Mouse (Mus musculus) spleen, adult 2 months (tissue): ENCODE results near the gene Smap1. TPM values are rescaled to one million over a fixed set of nuclear protein-coding genes. Genes with fewer than 3 reads are reported as not detected.
"Not testable (repeated sequence)": the region's sequence is repeated elsewhere in the genome, so short reads cannot be mapped to it uniquely, and the experiment has no call there.

ENCODE experiments used
- DNase-seq, 2 experiments: peaks; one replicate each; pipeline versions ENCODE4 v3.0.0 to v3.0.0-alpha.2; 2012 to 2021; ENCODE audit warnings: low spot score in 2 of 2, low read depth in 1 of 2
- H3K27ac ChIP-seq: fragments of 200-500 bp; 2 replicates; pipeline ENCODE4 v1.5.1; 2012; ENCODE audit warnings: low read length, inconsistent platforms; ENCODE audit not compliant: insufficient read depth
- H3K27me3 ChIP-seq: fragments of 200-500 bp; 2 replicates; pipeline ENCODE4 v1.6.1; 2012; ENCODE audit warnings: mild to moderate bottlenecking, moderate library complexity, low read length, inconsistent platforms; ENCODE audit not compliant: control insufficient read depth, insufficient read depth
- H3K36me3 ChIP-seq: fragments of 200-500 bp; 2 replicates; pipeline ENCODE4 v1.6.1; 2012; ENCODE audit warnings: mild to moderate bottlenecking, low read length, inconsistent platforms; ENCODE audit not compliant: control insufficient read depth, insufficient read depth
- H3K4me1 ChIP-seq: fragments of 200-500 bp; 2 replicates; pipeline ENCODE4 v1.6.1; 2011; ENCODE audit warnings: inconsistent platforms; ENCODE audit not compliant: control insufficient read depth, insufficient read depth, insufficient read length
- H3K4me3 ChIP-seq: fragments of 200-500 bp; 2 replicates; pipeline ENCODE4 v1.5.1; 2011; ENCODE audit warnings: mild to moderate bottlenecking, inconsistent platforms; ENCODE audit not compliant: insufficient read depth, insufficient read length; ENCODE audit errors: extremely low read depth
- CTCF ChIP-seq: fragments of 200-500 bp; IDR thresholded peaks from 2 replicates; pipeline ENCODE4 v1.5.1; 2011; ENCODE audit warnings: mild to moderate bottlenecking, inconsistent platforms; ENCODE audit not compliant: insufficient read depth, insufficient read length, insufficient replicate concordance; ENCODE audit errors: extremely low read depth
- POLR2A ChIP-seq: fragments of 200-500 bp; IDR thresholded peaks from 2 replicates; pipeline ENCODE4 v1.6.1; 2011; ENCODE audit warnings: low read depth, low read length, inconsistent platforms
- WGBS: fragments of 180-500 bp; shearing (Covaris S2); methylation state at CpG from one replicate; pipeline ENCODE4 v1.1.7; 2018; 5-methylcytosine and 5-hydroxymethylcytosine counted together
- polyA plus RNA-seq: library from polyadenylated mRNA; depleted of rRNA; stranded (reverse); fragments of >200 nt; gene quantifications from 2 replicates; pipeline ENCODE4 v1.2.3, GENCODE M21; 2012; rRNA removed

Smap1 gene
- 23.0 and 24.3 TPM in 2 replicates for polyA plus RNA-seq

DNA sequence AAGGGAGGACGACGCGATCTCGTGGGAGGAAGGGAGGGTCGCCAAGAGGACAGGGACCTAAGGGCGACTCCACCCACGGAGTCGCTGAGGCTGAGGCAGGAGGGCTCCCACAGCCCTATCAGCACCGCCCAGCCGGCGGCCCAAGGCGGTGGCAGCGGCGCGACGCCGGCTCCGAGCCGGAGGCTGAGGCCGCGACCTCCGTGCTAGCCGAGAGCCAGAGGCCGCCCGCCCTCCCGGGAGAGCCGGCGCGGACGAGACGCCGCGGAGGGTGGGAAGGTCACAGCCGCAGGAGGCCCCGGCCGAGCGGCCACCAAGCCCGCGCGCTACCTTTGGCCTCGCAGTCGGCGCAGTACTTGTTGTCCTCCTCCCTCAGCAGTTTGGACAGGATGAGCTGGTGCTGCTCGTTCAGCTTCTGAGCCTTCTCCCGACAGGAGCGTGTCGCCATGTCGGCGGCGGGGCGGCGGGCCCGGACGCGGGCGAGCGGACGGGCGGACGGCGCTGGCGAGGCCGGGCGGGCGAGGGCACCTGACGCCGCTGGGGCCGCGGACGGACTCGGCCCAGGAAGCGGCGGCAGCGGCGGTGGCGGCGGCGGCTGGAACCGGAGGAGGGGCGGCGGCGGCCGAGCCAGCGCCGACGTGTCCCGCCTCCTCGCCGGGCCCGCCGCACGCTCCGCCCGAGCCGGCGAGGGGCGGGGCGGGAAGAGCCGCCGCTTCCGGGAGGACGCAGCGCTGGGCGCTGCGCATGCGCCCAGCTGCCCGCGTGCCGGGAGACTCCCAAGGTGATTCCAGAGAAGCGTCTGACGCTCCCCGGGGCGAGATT lies at the start of gene Smap1:
Gene Smap1, minus strand, starts transcription at position 607 of the 819 bp plus-strand sequence.
- peak within 1 kb of the TSS; percentile 84 for H3K4me3 ChIP-seq
- TF ChIP-seq POLR2A (peak; percentile 31), CTCF (no peak)
- 3% methylated on average over 111 of the region's 113 CpGs for WGBS
- DNase-seq, result peak; percentile 58 to 70
- H3K27me3 ChIP-seq, result no peaks in the 10 kb centered on the region
- peak within 1 kb of the TSS; percentile 86 for H3K27ac ChIP-seq
- H3K36me3 ChIP-seq, result no peaks in the 10 kb centered on the region
- H3K4me1 ChIP-seq, result peaks cover 4% of the 10 kb centered on the region; the same call in 1 of the 2 replicates

DNA sequence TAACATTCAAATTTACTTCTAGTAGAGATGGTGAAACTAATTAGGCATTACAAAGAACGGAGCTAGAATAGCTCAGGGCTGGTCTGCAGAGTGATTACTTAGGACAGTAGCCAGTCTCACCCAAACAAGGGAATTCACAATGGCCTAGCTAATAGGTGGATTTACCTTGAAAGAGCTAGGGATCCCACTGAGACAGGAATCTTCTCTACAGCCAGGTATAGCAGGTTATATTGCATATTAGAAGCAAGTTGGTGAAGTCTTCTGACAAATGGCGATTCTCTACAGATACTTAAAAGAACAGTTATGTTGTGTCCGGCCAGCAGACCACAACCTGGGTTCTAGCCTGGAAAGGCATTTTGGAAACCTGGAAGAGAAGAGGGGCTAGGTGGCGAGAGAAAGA lies 49.0 kb upstream of the Smap1 start:
- 92% methylated on average over 4 of the region's 4 CpGs for WGBS
- H3K36me3 ChIP-seq, H3K27ac ChIP-seq, H3K4me3 ChIP-seq, DNase-seq, H3K4me1 ChIP-seq, H3K27me3 ChIP-seq: not testable (repeated sequence)

DNA sequence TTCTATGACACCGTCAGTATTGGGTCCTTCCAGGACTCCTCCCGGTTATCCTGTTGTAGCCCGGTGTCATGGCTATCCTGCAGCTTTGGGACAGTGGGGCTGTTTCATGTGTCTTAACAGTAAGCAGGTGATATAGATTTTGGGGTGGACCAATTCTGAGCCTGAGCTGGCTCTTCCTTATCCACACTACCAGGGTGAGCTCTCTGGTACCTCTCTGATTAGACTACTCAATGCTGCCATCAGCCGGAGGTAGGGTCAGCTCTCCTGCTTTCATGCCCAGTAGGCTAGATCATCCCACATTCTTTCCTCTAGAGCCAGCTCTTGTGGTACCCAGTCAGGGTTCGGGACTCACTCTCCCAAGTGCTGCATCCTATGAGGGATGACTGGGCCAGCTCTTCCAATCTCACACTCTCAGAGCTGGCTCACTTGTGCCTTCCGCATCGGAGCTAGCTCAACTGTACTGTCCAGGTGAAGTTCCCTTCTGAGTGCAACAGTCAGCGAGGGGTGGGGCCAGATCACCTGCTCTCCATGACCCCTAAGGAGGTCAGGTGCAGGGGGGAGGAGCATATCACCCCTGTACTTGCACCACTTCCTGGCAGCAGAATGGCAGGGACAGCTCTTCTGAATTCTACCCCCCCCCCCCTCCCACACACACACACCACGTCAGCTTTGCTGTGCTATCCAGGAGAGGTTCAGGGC lies 46.1 kb upstream of the Smap1 start:
- no peaks in the 10 kb centered on the region for H3K36me3 ChIP-seq
- no peak overlapping the region for H3K4me3 ChIP-seq
- no peak for DNase-seq
- H3K4me1 ChIP-seq, result no peaks in the 10 kb centered on the region
- H3K27ac ChIP-seq, result no peak overlapping the region
- WGBS, result 82% methylated on average over 9 of the region's 9 CpGs
- no peaks in the 10 kb centered on the region for H3K27me3 ChIP-seq
- TF ChIP-seq POLR2A (no peak), CTCF (no peak)

DNA sequence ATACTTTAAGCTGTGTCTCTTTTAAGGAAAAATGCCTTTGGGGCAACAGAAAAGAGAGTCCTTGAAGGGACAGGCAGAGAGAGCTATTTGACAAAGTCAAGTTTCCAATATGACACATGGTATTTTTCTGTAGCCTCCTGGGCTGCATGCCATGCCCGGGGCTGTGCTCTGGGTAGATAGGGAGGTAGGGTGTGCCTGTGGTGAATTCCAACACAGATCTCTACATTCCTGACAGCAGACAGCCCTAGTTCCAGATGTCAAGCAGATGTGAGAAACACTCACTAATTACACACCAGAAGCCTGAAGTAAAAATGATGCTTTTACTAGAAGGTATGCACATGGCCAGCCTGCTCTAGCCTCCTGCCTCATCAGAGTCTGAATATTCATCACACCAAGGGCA lies 44.1 kb upstream of the Smap1 start:
- TF ChIP-seq POLR2A, result no peak
- no peak overlapping the region for H3K27ac ChIP-seq
- no peaks in the 10 kb centered on the region for H3K27me3 ChIP-seq
- no peak for DNase-seq
- H3K4me3 ChIP-seq, result no peak overlapping the region
- no peaks in the 10 kb centered on the region for H3K36me3 ChIP-seq
- 79% methylated on average over 1 of the region's 1 CpGs for WGBS
- no peaks in the 10 kb centered on the region for H3K4me1 ChIP-seq

DNA sequence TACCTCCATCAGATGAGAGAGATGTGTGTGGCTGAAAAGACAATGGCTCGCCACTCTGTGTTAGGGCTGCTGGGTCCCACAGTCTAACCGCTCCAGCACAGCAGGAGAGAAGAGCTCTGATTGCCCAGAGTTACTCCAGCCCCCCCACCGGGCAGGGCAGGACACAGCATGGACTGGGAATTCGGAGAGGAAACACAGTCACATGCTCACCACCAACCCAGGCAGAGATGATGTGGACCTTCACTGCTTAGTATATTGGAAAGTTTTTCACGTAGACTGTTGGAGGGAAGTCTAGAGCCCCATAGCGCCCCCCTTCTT lies 37.3 kb upstream of the Smap1 start:
- Histone ChIP-seq H3K4me1 (no peaks in the 10 kb centered on the region), H3K27ac (no peak overlapping the region), H3K36me3 (no peaks in the 10 kb centered on the region), H3K27me3 (no peaks in the 10 kb centered on the region; the same call in 1 of the 2 replicates), H3K4me3 (no peak overlapping the region)
- DNase-seq, result no peak
- 49% methylated on average over 6 of the region's 6 CpGs for WGBS
- no peak for TF ChIP-seq CTCF
- TF ChIP-seq POLR2A, result no peak

DNA sequence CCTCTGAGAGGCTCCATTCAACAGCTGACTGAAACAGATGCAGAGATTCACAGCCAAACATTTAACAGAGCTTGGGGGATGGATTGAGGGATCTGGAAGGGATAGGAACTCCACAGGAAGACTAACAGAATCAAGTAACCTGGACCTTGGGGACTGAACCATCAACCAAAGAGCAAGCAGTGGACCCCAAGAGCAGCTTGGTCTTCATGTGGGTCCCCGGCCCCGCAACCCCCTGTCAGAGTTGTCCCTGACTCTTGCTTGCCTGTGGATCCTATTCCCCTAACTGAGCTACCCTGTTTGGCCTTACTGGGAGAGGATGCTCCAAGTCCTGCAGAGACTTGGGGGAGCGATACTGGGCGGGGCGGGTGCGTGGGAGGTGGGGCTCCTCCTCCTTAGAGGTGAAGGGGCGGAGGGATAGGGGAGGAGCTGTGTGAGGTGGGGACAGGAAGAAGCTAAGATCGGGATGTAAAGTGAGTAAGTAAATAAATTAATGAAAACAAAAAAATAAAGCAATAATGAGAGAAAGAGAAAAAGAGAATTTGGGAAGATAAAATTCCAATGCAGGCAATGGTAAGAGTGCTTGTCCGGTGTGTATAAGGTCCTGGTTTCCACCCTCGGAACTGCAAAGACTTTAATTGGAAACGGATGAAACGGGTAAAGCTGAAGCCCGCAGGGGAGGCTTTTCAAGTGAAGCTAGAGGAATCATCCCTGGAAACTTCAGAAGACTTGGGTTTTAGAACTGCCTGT lies 36.7 kb upstream of the Smap1 start:
- 41% methylated on average over 13 of the region's 13 CpGs for WGBS
- Histone ChIP-seq H3K4me3 (no peak overlapping the region; the same call in 1 of the 2 replicates), H3K4me1 (no peaks in the 10 kb centered on the region)

DNA sequence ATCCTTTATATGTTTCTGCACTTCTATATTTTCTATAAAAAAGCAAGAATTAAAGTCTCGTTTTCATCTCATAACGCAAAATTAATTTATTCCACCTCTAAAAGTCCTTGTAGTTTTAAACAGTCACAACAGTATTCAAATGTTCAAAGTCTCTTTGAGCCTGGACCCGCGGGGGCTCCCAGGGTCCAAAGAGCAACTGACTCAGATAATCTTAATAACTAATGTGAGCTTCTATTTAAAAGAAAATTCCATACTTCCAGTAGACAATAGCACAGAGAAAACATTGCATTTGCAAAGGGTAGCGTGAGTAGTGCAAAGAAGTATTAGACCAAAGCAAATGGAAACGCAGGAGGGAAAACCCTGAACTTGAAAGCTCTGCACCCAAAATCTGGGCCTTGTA lies 36.0 kb upstream of the Smap1 start:
- no peaks in the 10 kb centered on the region for H3K4me1 ChIP-seq
- H3K27ac ChIP-seq, result no peak overlapping the region
- TF ChIP-seq POLR2A (no peak), CTCF (no peak)
- no peaks in the 10 kb centered on the region; the same call in 1 of the 2 replicates for H3K27me3 ChIP-seq
- DNase-seq, result no peak
- 88% methylated on average over 6 of the region's 6 CpGs for WGBS
- no peak overlapping the region for H3K4me3 ChIP-seq
- H3K36me3 ChIP-seq, result no peaks in the 10 kb centered on the region

More for the DNA sequence above, 36.7 kb upstream of the Smap1 start:
- Histone ChIP-seq H3K27ac (no peak overlapping the region), H3K27me3 (no peaks in the 10 kb centered on the region; the same call in 1 of the 2 replicates), H3K36me3 (no peaks in the 10 kb centered on the region)
- no peak for DNase-seq
- TF ChIP-seq POLR2A, result no peak
- no peak for TF ChIP-seq CTCF
